Mouse (Mus musculus): ENCODE measurements around the gene H2afx.
"Not testable (repeated sequence)": the region's sequence is repeated elsewhere in the genome, so short reads cannot be mapped to it uniquely, and the experiment has no call there.

The H2afx gene

DNA sequence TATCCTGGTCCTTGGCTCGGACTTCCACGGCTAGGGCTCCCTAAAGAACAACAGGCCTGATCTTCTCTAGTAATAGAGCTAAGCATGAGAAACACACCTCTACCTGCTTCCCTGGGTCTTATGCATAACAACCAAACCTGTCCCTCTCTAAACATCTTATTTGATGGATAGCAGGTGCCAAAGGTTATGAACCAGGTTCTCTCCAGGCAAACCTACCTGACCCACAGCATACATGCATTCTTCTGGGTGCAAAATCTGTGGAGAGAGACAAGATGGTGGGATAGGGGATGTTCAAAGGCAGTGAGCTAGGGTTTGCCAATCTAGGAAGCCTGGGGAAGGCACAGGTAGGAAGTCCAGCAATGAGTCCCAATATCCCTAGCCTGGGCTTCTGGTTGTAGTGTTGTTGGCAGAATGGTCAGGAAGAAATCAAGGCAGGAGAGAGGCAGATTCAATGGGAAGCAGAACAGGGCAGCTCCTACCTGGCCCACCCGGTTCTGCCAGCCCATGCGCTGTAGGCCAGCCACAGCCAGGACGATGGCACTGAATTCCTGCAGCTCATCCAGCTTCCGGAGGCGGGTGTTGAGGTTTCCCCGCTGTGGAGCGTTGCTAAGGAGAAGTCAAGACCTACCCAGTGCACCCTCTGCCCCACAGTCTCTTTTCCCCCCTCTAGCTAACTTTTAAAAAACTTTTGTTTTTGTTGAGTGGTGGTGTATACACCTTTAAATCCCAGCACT lies 3.1 kb downstream of the H2afx start:
- DNase-seq (ENCODE audit: low read depth, low spot score) = no peak

DNA sequence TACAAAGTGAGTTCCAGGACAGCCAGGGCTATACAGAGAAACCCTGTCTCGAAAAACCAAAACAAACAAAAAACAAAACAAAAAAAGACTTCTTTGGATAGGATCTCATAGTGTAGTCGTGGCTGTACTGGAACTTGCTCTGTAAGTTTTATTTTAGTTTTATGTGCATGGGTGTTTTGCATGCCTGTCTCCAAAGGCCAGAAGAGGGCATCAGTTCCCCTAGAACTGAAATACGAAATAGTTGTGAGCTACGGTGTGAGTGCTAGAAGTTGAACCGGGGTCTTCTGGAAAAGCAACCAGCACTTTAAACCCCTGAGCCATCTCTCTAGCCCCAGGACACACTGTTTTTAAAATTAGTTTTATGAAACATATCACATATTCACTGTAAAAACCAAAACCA lies 4.1 kb downstream of the H2afx start:
- DNase-seq (ENCODE audit: low read depth, low spot score) = no peak

DNA sequence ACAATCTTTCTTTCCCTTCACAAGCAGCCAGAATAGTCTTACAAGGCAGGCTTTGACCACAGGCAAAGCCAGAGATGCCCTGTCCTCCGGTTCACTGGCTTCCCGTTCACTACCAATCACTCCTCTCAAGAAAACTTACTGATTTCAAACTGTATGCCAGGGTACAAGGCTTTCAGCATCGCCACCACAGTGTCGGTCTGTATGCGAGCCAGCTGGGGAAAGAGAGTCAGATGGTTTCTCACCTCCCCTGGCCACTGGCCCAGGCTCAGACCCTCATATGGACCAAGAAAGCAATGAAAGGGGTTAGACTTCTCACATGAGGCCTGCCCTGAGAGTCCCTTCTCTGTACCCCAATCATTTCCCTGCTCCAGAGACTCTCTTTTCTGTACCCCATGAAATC lies 7.0 kb downstream of the H2afx start:
- no peak for DNase-seq (ENCODE audit: low read depth, low spot score)

DNA sequence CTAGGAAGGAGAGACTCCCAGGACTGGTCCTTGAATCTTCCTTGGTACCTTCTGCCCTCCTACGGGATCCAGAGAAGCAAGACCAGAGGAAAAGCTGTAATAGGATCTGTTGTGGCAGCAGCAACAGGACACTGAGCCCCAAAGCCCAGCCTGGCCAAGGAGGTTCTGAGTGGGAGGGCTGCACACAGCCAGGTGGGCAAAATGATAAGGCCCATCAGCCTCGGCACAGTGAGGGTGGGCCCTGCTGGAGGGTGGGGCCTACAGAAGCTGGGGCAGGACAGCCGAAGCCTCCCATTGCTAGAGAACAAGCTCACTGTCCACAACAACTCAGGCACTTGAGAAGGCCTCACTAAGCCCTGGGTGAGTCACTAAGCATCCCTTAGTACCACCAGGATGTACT lies 7.7 kb downstream of the H2afx start:
- DNase-seq (ENCODE audit: low read depth, low spot score) = no peak

- no peak for DNase-seq (ENCODE audit: low read depth, low spot score)
Measured at GRCm38 (mm10) chr9:44342605-44343004, 8.1 kb downstream of the H2afx start.

DNA sequence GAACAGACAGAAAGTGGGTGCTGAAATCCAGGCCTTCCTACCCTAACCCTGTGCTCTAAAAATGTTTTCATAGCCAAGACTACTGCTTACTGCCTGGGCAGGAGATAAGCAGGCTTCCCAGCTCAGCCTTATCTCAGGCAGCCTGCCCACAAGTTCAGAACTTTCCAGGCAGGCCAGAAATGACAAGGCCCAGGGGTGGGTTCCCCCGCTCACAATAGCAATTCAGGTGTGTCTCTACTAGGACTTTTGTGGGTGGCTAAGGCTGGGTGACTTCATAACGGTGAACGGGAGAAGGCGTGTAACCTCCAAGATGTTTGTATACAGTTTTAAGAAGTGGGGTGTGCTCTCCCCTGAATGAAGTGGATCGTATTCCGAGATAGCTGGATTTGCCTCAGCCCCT lies 8.8 kb downstream of the H2afx start:
- DNase-seq (ENCODE audit: low read depth, low spot score) = no peak

DNA sequence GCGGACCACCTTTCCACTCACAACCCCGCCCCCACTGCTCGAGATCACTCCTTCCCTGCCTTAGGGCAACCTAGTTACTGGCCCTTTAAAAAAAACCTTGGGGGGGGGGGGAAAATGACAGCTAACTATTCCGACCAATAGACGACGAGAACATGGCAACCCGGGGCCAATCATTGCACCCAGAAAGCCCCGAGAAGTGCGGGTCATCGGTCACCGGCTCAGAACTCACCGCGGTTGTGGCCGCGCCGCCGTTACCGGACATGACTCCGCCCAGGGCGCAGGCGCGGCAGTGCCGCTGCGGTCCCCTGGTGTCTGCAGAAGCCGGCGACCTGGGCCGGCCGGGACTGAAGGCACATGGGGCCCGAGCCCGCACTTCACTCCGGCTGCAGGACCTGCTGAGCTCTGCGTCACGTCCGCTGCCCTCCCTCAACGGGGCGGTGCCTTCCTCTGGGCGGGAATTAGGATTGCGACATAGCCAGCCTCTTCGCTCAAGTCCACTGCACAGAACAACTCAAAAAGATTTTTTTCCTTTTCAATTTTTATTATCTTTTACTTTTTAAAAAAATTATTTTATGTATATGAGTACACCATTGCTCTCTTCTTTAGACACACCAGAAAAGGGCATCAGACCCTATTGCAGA lies 9.4 kb downstream of the H2afx start, which contains the start of gene Hmbs:
Gene Hmbs (minus strand): TSS at position 448 of the 641 bp plus-strand sequence.
- DNase-seq (ENCODE audit: low read depth, low spot score) = peak; percentile 93

- DNase-seq (ENCODE audit: low read depth, low spot score) = no peak
Measured at GRCm38 (mm10) chr9:44345570-44346433, 11.3 kb downstream of the H2afx start.

GRCm38 (mm10) chr9:44347166-44347565 lies 12.7 kb downstream of the H2afx start:
- DNase-seq (ENCODE audit: low read depth, low spot score) = no peak

- DNase-seq (ENCODE audit: low read depth, low spot score) = no peak
Measured at GRCm38 (mm10) chr9:44347621-44348020, 13.1 kb downstream of the H2afx start.

- DNase-seq (ENCODE audit: low read depth, low spot score) = no peak
Measured at GRCm38 (mm10) chr9:44348546-44348945, 14.1 kb downstream of the H2afx start.

DNA sequence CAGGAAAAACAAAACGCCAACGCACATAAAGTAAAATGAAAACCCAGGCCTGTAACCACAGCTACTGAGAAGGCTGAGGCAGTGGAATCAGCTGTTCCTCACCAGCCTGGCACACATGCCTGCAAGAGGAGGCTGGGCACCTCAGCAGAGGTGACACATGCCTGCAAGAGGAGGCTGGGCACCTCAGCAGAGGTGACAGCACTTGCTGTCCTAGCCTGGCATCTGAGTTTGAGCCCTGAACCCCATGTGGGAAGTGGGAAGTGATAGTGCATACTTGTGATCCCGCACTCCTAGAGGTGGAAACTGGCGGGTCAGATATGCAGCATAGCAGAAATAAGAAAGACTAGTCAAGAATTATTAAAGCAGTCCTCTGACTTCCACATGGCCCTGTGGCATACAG lies 16.9 kb downstream of the H2afx start:
- no peak for DNase-seq (ENCODE audit: low read depth, low spot score)

GRCm38 (mm10) chr9:44352337-44352736 lies 17.8 kb downstream of the H2afx start:
- DNase-seq (ENCODE audit: low read depth, low spot score) = no peak

DNA sequence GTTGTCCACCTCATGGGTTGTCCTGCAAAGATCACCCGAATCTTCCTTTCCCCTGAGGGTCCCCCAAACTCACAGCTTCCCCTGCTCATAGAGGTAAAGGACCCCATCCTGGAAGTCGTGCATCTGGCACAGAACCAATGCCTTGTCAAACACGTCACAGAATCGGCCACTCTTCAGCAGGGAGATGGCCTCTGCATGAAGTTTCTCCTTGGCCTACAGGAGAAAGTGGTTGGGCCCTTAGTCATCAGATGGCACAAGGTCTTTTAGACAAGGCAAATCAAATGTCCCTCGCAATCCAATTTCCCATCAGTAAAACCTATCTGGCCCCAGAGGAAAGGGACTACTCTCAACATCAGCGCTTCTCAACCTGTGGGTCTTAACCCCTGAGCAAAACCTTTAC lies 18.6 kb downstream of the H2afx start:
- DNase-seq (ENCODE audit: low read depth, low spot score) = no peak

DNA sequence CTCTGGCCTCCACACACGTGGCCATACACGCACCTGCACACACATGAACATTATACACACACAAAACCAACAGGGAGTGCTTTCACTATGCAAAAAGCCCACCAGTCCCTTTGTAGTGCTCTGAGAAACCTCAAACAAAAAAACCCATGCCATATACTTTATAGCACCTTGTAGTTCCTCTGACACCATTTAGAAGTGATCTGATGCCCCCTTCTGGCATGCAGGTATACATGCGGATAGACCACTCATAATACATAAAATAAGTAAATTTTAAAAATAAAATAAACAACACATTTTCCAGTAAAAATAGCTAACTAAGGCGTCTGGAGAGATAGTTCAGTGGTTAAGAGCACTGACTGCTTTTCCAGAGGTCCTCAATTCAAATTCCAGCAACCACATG lies 22.7 kb downstream of the H2afx start:
- peak; percentile 75 for DNase-seq (ENCODE audit: low read depth, low spot score)

GRCm38 (mm10) chr9:44361190-44361917 lies 26.9 kb downstream of the H2afx start, which contains the start of gene Vps11:
Vps11 (minus strand) TSS chr9:44361670.
- peak; percentile 99 for DNase-seq (ENCODE audit: low read depth, low spot score)

- DNase-seq (ENCODE audit: low read depth, low spot score) = not testable (repeated sequence)
Measured at GRCm38 (mm10) chr9:44361931-44362330, 27.4 kb downstream of the H2afx start.

DNA sequence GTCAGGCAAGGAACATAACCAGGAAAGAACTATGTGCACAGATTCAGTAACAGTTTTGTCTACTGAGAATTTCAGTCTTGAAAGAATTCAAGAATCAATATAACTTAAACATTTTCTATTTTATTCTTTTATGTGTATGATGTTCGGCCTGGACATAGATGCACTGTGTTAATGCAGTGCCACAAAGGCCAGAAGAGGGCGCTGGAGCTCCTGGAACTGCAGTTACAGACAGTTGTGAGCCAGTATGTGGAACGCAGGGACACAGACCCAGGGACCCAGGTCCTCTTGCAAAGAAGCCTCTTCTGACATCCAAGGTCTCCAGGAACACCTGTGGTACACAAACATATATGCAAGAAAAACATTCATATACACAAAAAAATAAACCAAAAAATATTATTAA lies 30.0 kb downstream of the H2afx start:
- DNase-seq (ENCODE audit: low read depth, low spot score) = peak; percentile 69

- DNase-seq (ENCODE audit: low read depth, low spot score) = no peak
Measured at GRCm38 (mm10) chr9:44373386-44373785, 38.9 kb downstream of the H2afx start.

GRCm38 (mm10) chr9:44376141-44376540 lies 41.6 kb downstream of the H2afx start:
- DNase-seq (ENCODE audit: low read depth, low spot score) = no peak

DNA sequence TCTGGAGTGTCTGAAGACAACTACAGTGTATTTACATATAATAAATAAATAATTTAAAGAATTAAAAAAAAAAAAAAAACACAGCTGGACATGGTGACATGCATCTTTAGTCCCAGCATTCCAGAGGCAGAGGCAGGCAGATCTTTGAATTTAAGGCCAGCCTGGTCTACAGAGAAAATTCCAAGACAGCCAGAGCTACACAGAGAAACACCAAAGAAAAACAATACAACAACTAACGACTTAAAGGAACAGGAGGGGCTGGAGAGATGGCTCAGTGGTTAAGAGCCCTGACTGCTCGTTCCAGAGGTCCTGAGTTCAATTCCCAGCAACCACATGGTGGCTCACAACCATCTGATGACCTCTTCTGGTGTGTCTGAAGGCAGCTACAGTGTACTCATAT lies 42.8 kb downstream of the H2afx start:
- not testable (repeated sequence) for DNase-seq (ENCODE audit: low read depth, low spot score)
